Mouse (Mus musculus) bone marrow, adult 2 months (tissue): ENCODE data around the gene Luc7l2.

Experiments
- CTCF ChIP-seq: fragments of 200-500 bp; IDR thresholded peaks from 2 replicates; pipeline ENCODE4 v1.5.1; 2011; ENCODE audit warnings: low read length, control low read depth; ENCODE audit not compliant: control insufficient read depth, insufficient read depth
- POLR2A ChIP-seq: fragments of 200-500 bp; IDR thresholded peaks from 2 replicates; pipeline ENCODE4 v1.6.1; 2011; ENCODE audit warnings: low read depth, mild to moderate bottlenecking, control low read depth, low read length, borderline replicate concordance; ENCODE audit not compliant: control insufficient read depth

DNA sequence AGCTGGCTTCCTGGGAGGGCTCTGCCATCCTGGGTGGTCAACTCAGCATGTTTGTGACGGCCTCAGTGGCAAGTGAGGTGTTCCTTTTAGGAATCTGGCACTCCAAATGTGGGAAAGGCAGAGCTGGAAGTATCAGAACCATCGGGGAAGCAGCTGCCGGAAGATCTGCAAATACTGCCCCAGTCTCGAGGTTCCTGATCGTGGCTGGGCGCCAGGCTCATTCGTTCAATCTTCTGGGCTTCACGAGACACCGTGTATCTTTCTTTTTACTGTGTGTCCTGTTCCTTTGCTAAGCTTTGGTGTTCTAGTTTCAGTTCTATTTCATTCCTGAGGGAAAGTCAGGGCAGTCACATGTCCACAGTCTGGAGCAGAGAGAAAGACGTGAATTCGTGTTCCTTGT is 89.3 kb downstream of the Luc7l2 start:
- TF ChIP-seq CTCF (no peak), POLR2A (no peak)
